Mouse (Mus musculus) olfactory bulb, adult 2 months (tissue): Measurements from ENCODE around the gene Chek2.

ENCODE experiments used
- CTCF ChIP-seq: fragments of 200-500 bp; IDR thresholded peaks from 2 replicates; pipeline ENCODE4 v1.5.1; 2012; ENCODE audit warnings: low read depth, mild to moderate bottlenecking, low read length, moderate library complexity; ENCODE audit not compliant: insufficient read depth
- POLR2A ChIP-seq: fragments of 200-500 bp; IDR thresholded peaks from 2 replicates; pipeline ENCODE4 v1.6.1; 2012; ENCODE audit warnings: mild to moderate bottlenecking, low read depth, low read length, moderate library complexity; ENCODE audit not compliant: insufficient read depth

DNA sequence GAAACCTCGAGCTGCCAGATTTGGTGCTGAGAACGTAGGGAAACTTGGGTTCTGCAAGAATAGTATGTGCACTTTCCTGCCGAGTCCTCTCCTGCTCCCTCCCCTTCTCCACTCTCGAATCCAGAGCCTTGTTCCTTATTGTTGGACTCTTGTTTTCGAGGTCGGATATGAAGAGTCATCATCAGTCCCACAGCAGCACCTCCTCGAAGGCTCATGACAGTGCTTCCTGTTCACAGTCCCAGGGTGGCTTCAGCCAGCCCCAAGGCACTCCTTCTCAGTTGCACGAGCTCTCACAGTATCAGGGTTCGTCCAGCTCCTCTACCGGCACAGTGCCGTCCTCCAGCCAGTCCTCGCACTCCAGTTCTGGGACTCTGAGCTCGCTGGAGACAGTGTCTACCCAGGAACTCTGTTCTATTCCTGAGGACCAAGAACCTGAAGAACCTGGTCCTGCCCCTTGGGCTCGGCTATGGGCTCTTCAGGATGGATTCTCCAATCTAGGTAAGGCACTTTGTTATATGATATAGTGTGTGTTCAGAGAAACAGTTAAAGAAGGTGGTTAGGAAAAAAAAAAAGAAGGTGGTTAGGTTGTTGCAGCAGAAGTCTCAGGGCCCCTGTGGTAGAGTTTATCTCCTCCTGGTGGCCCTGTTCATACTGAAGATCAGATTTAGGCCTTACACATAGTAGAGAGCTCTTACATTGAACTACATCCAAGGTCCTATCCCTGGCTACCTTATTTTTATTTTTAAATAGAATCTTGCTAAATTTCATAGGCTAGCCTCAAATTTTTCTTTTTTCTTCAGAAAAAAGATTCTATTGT lies 1.5 kb downstream of the Chek2 start:
- TF ChIP-seq CTCF (no peak), POLR2A (no peak)
